Mouse (Mus musculus): ENCODE measurements around the gene Trnau1ap. TPM values are rescaled to one million over a fixed set of nuclear protein-coding genes. Genes with fewer than 3 reads are reported as not detected.
"Not testable (repeated sequence)": the region's sequence is repeated elsewhere in the genome, so short reads cannot be mapped to it uniquely, and the experiment has no call there.

Trnau1ap gene
- polyA plus RNA-seq, 1 experiment from 2014 or later: 79.5 TPM

- no peaks in the 10 kb centered on the region for H3K27me3 ChIP-seq (ENCODE audit: control insufficient read depth, insufficient read depth, low read length)
Measured at GRCm38 (mm10) chr4:132309140-132309848, 20.0 kb downstream of the Trnau1ap start.

GRCm38 (mm10) chr4:132308437-132309139, 20.8 kb downstream of the Trnau1ap start:
- Histone ChIP-seq H3K27me3 (ENCODE audit: control insufficient read depth, insufficient read depth, low read length) (no peaks in the 10 kb centered on the region), H3K4me3 (ENCODE audit: low read length) (peak overlapping the region; percentile 76), H3K36me3 (ENCODE audit: control insufficient read depth, insufficient read depth, low read length) (peaks cover 25% of the 10 kb centered on the region), H3K4me2 (replicated peaks; ENCODE audit: low read depth, low read length) (peak overlapping the region; percentile 94), H3K4me1 (ENCODE audit: control insufficient read depth, insufficient read depth, low read length) (0 out of 2 replicates have a peak, but pooled peaks cover 4% of the 10 kb centered on the region), H3K9me3 (ENCODE audit: control insufficient read depth, low read length) (no peaks in the 10 kb centered on the region), H3K9ac (ENCODE audit: low read depth, low read length) (peak overlapping the region; percentile 90), H3K27ac (ENCODE audit: low read depth, low read length) (peak overlapping the region; percentile 85)
- under 1% methylated on average over 41 of the region's 41 CpGs for WGBS
- peak; percentile 89 for ATAC-seq (ENCODE audit: low FRiP score, low TSS enrichment)

More at GRCm38 (mm10) chr4:132309140-132309848, 20.0 kb downstream of the Trnau1ap start:
- Histone ChIP-seq H3K4me1 (ENCODE audit: control insufficient read depth, insufficient read depth, low read length) (0 out of 2 replicates have a peak, but pooled peaks cover 4% of the 10 kb centered on the region), H3K4me2 (replicated peaks; ENCODE audit: low read depth, low read length) (peak overlapping the region; percentile 94), H3K9ac (ENCODE audit: low read depth, low read length) (peak overlapping the region; percentile 90), H3K36me3 (ENCODE audit: control insufficient read depth, insufficient read depth, low read length) (peaks cover 31% of the 10 kb centered on the region), H3K4me3 (ENCODE audit: low read length) (peak overlapping the region; percentile 76), H3K27ac (ENCODE audit: low read depth, low read length) (peak overlapping the region; percentile 85), H3K9me3 (ENCODE audit: control insufficient read depth, low read length) (no peaks in the 10 kb centered on the region)
- under 1% methylated on average over 15 of the region's 15 CpGs for WGBS
- no peak for ATAC-seq (ENCODE audit: low FRiP score, low TSS enrichment)

- no peak overlapping the region for H3K9ac ChIP-seq (ENCODE audit: low read depth, low read length)
Measured at GRCm38 (mm10) chr4:132306004-132306403, 23.3 kb downstream of the Trnau1ap start.

GRCm38 (mm10) chr4:132305276-132305675, 24.1 kb downstream of the Trnau1ap start:
- Histone ChIP-seq H3K27ac (ENCODE audit: low read depth, low read length) (no peak overlapping the region), H3K27me3 (ENCODE audit: control insufficient read depth, insufficient read depth, low read length) (no peaks in the 10 kb centered on the region), H3K9me3 (ENCODE audit: control insufficient read depth, low read length) (no peaks in the 10 kb centered on the region), H3K9ac (ENCODE audit: low read depth, low read length) (no peak overlapping the region), H3K36me3 (ENCODE audit: control insufficient read depth, insufficient read depth, low read length) (peaks cover 9% of the 10 kb centered on the region), H3K4me2 (replicated peaks; ENCODE audit: low read depth, low read length) (no peak overlapping the region), H3K4me3 (ENCODE audit: low read length) (no peak overlapping the region), H3K4me1 (ENCODE audit: control insufficient read depth, insufficient read depth, low read length) (peaks cover 8% of the 10 kb centered on the region; the same call in 1 of the 2 replicates)
- no peak for ATAC-seq (ENCODE audit: low FRiP score, low TSS enrichment)
- 87% methylated on average over 8 of the region's 8 CpGs for WGBS

More at GRCm38 (mm10) chr4:132306004-132306403, 23.3 kb downstream of the Trnau1ap start:
- Histone ChIP-seq H3K27ac (ENCODE audit: low read depth, low read length) (no peak overlapping the region), H3K9me3 (ENCODE audit: control insufficient read depth, low read length) (no peaks in the 10 kb centered on the region), H3K36me3 (ENCODE audit: control insufficient read depth, insufficient read depth, low read length) (peaks cover 16% of the 10 kb centered on the region), H3K27me3 (ENCODE audit: control insufficient read depth, insufficient read depth, low read length) (no peaks in the 10 kb centered on the region), H3K4me3 (ENCODE audit: low read length) (no peak overlapping the region), H3K4me2 (replicated peaks; ENCODE audit: low read depth, low read length) (no peak overlapping the region), H3K4me1 (ENCODE audit: control insufficient read depth, insufficient read depth, low read length) (peaks cover 8% of the 10 kb centered on the region; the same call in 1 of the 2 replicates)
- WGBS: 77% methylated on average over 6 of the region's 6 CpGs
- no peak for ATAC-seq (ENCODE audit: low FRiP score, low TSS enrichment)

- ATAC-seq (ENCODE audit: low FRiP score, low TSS enrichment); H3K36me3 ChIP-seq (ENCODE audit: control insufficient read depth, insufficient read depth, low read length); H3K27ac ChIP-seq (ENCODE audit: low read depth, low read length); H3K9me3 ChIP-seq (ENCODE audit: control insufficient read depth, low read length); H3K4me1 ChIP-seq (ENCODE audit: control insufficient read depth, insufficient read depth, low read length); H3K27me3 ChIP-seq (ENCODE audit: control insufficient read depth, insufficient read depth, low read length): not testable (repeated sequence)
- H3K4me2 ChIP-seq (replicated peaks; ENCODE audit: low read depth, low read length): peak overlapping the region; percentile 67
- WGBS: 41% methylated on average over 6 of the region's 6 CpGs
- peak overlapping the region; percentile 48 for H3K4me3 ChIP-seq (ENCODE audit: low read length)
- H3K9ac ChIP-seq (ENCODE audit: low read depth, low read length): peak overlapping the region; percentile 62
Measured at GRCm38 (mm10) chr4:132303484-132303883, 25.9 kb downstream of the Trnau1ap start.

GRCm38 (mm10) chr4:132302939-132303479, 26.3 kb downstream of the Trnau1ap start, which contains the start of gene Rab42:
TSS of gene Rab42 (minus strand) at chr4:132303385.
- H3K27me3 ChIP-seq (ENCODE audit: control insufficient read depth, insufficient read depth, low read length): no peaks in the 10 kb centered on the region
- peak within 1 kb of the TSS; percentile 62 for H3K9ac ChIP-seq (ENCODE audit: low read depth, low read length)
- no peaks in the 10 kb centered on the region for H3K36me3 ChIP-seq (ENCODE audit: control insufficient read depth, insufficient read depth, low read length)
- under 1% methylated on average over 31 of the region's 31 CpGs for WGBS
- ATAC-seq (ENCODE audit: low FRiP score, low TSS enrichment): peak; percentile 79
- H3K4me3 ChIP-seq (ENCODE audit: low read length): peak within 1 kb of the TSS; percentile 48
- H3K4me2 ChIP-seq (replicated peaks; ENCODE audit: low read depth, low read length): peak within 1 kb of the TSS; percentile 67
- peaks cover 4% of the 10 kb centered on the region; the same call in 1 of the 2 replicates for H3K4me1 ChIP-seq (ENCODE audit: control insufficient read depth, insufficient read depth, low read length)
- no peaks in the 10 kb centered on the region for H3K9me3 ChIP-seq (ENCODE audit: control insufficient read depth, low read length)
- H3K27ac ChIP-seq (ENCODE audit: low read depth, low read length): no peak within 1 kb of the TSS; the same call in 1 of the 2 replicates

GRCm38 (mm10) chr4:132301965-132302938, 27.1 kb downstream of the Trnau1ap start:
- Histone ChIP-seq H3K4me1 (ENCODE audit: control insufficient read depth, insufficient read depth, low read length) (peaks cover 4% of the 10 kb centered on the region; the same call in 1 of the 2 replicates), H3K27ac (ENCODE audit: low read depth, low read length) (no peak overlapping the region; the same call in 1 of the 2 replicates), H3K4me3 (ENCODE audit: low read length) (peak overlapping the region; percentile 48), H3K36me3 (ENCODE audit: control insufficient read depth, insufficient read depth, low read length) (no peaks in the 10 kb centered on the region), H3K9me3 (ENCODE audit: control insufficient read depth, low read length) (no peaks in the 10 kb centered on the region), H3K27me3 (ENCODE audit: control insufficient read depth, insufficient read depth, low read length) (no peaks in the 10 kb centered on the region), H3K4me2 (replicated peaks; ENCODE audit: low read depth, low read length) (peak overlapping the region; percentile 67), H3K9ac (ENCODE audit: low read depth, low read length) (peak overlapping the region; percentile 62)
- no peak for ATAC-seq (ENCODE audit: low FRiP score, low TSS enrichment)
- WGBS: 51% methylated on average over 16 of the region's 16 CpGs

- Histone ChIP-seq H3K27ac (ENCODE audit: low read depth, low read length) (no peak overlapping the region), H3K4me2 (replicated peaks; ENCODE audit: low read depth, low read length) (no peak overlapping the region), H3K9ac (ENCODE audit: low read depth, low read length) (no peak overlapping the region), H3K4me1 (ENCODE audit: control insufficient read depth, insufficient read depth, low read length) (peaks cover 4% of the 10 kb centered on the region; the same call in 1 of the 2 replicates), H3K9me3 (ENCODE audit: control insufficient read depth, low read length) (no peaks in the 10 kb centered on the region), H3K36me3 (ENCODE audit: control insufficient read depth, insufficient read depth, low read length) (no peaks in the 10 kb centered on the region), H3K4me3 (ENCODE audit: low read length) (no peak overlapping the region), H3K27me3 (ENCODE audit: control insufficient read depth, insufficient read depth, low read length) (no peaks in the 10 kb centered on the region)
- 91% methylated on average over 6 of the region's 6 CpGs for WGBS
- ATAC-seq (ENCODE audit: low FRiP score, low TSS enrichment): no peak
Measured at GRCm38 (mm10) chr4:132301486-132301885, 27.9 kb downstream of the Trnau1ap start.

Data from kidney, embryonic 14.5 days (tissue).